Mouse (Mus musculus): ENCODE results near the gene Zfp687. TPM values are rescaled to one million over a fixed set of nuclear protein-coding genes. Genes with fewer than 3 reads are reported as not detected.
A peak's percentile ranks its signal among the peaks of the same experiment; 100 is the strongest.

Gene Zfp687
- total RNA-seq, 2 experiments from 2014 or later, result 23.1 to 25.9 TPM

GRCm38 (mm10) chr3:95015891-95016531 lies 763 bp upstream of the Zfp687 start:
- peak; percentile 91 to 92 for DNase-seq (ENCODE audit: extremely low spot score in 1 of 2, low spot score in 2 of 2)
- peak overlapping the region; percentile 94 for H3K27ac ChIP-seq
- intact Hi-C loops (cut with DNase I), result no loop called here
- TF ChIP-seq CTCF (IDR thresholded peaks at IDR 0.05), result no peak; the same call in 1 of the 2 replicates
- peak overlapping the region; percentile 95 for H3K4me3 ChIP-seq

GRCm38 (mm10) chr3:95014428-95015151 lies 658 bp downstream of the Zfp687 start:
- peak overlapping the region; percentile 95 for H3K4me3 ChIP-seq
- DNase-seq (ENCODE audit: extremely low spot score in 1 of 2, low spot score in 2 of 2), result peak; percentile 41 to 46
- H3K27ac ChIP-seq, result peak overlapping the region; percentile 85
- intact Hi-C loops (cut with DNase I), result no loop called here
- no peak for TF ChIP-seq CTCF (IDR thresholded peaks at IDR 0.05)

GRCm38 (mm10) chr3:95013699-95014427 lies 1.4 kb downstream of the Zfp687 start:
- intact Hi-C loops (cut with DNase I), result no loop called here
- no peak for DNase-seq (ENCODE audit: extremely low spot score in 1 of 2, low spot score in 2 of 2)
- TF ChIP-seq CTCF (IDR thresholded peaks at IDR 0.05), result no peak; the same call in 1 of the 2 replicates
- Histone ChIP-seq H3K4me3 (peak overlapping the region; percentile 95), H3K27ac (peak overlapping the region; percentile 85; the same call in 1 of the 2 replicates)

GRCm38 (mm10) chr3:95012982-95013381 lies 2.3 kb downstream of the Zfp687 start:
- Histone ChIP-seq H3K27ac (no peak overlapping the region), H3K4me3 (no peak overlapping the region)
- no peak for TF ChIP-seq CTCF (IDR thresholded peaks at IDR 0.05)
- DNase-seq (ENCODE audit: extremely low spot score in 1 of 2, low spot score in 2 of 2), result no peak
- intact Hi-C loops (cut with DNase I), result no loop called here

GRCm38 (mm10) chr3:95010396-95010795 lies 4.9 kb downstream of the Zfp687 start:
- intact Hi-C loops (cut with DNase I), result no loop called here
- no peak overlapping the region for H3K4me3 ChIP-seq
- no peak for TF ChIP-seq CTCF (IDR thresholded peaks at IDR 0.05)
- H3K27ac ChIP-seq, result no peak overlapping the region
- DNase-seq (ENCODE audit: extremely low spot score in 1 of 2, low spot score in 2 of 2), result no peak

GRCm38 (mm10) chr3:95007706-95008105 lies 7.5 kb downstream of the Zfp687 start:
- Histone ChIP-seq H3K4me3 (no peak overlapping the region), H3K27ac (no peak overlapping the region)
- intact Hi-C loops (cut with DNase I), result no loop called here
- DNase-seq (ENCODE audit: extremely low spot score in 1 of 2, low spot score in 2 of 2), result no peak
- no peak for TF ChIP-seq CTCF (IDR thresholded peaks at IDR 0.05)

GRCm38 (mm10) chr3:95005651-95006050 lies 9.6 kb downstream of the Zfp687 start:
- H3K4me3 ChIP-seq, result no peak overlapping the region
- no peak for DNase-seq (ENCODE audit: extremely low spot score in 1 of 2, low spot score in 2 of 2)
- intact Hi-C loops (cut with DNase I), result no loop called here
- no peak overlapping the region for H3K27ac ChIP-seq
- TF ChIP-seq CTCF (IDR thresholded peaks at IDR 0.05), result no peak

GRCm38 (mm10) chr3:95003273-95003672 lies 12.0 kb downstream of the Zfp687 start:
- no peak for TF ChIP-seq CTCF (IDR thresholded peaks at IDR 0.05)
- Histone ChIP-seq H3K4me3 (no peak overlapping the region), H3K27ac (no peak overlapping the region)
- no peak for DNase-seq (ENCODE audit: extremely low spot score in 1 of 2, low spot score in 2 of 2)
- intact Hi-C loops (cut with DNase I), result no loop called here

GRCm38 (mm10) chr3:95002569-95002968 lies 12.7 kb downstream of the Zfp687 start:
- DNase-seq (ENCODE audit: extremely low spot score in 1 of 2, low spot score in 2 of 2), result no peak
- no peak for TF ChIP-seq CTCF (IDR thresholded peaks at IDR 0.05)
- H3K4me3 ChIP-seq, result no peak overlapping the region
- H3K27ac ChIP-seq, result peak overlapping the region; percentile 28; the same call in 1 of the 2 replicates
- intact Hi-C loops (cut with DNase I), result no loop called here

GRCm38 (mm10) chr3:94996946-94997345 lies 18.3 kb downstream of the Zfp687 start:
- Histone ChIP-seq H3K4me3 (no peak overlapping the region), H3K27ac (no peak overlapping the region)
- TF ChIP-seq CTCF (IDR thresholded peaks at IDR 0.05), result peak; percentile 99
- intact Hi-C loops (cut with DNase I), result loop anchor here (1.0 to 5.0 kb wide), 3 partner anchors 22 to 95 kb away; partner anchors contain the start of gene Pi4kb
- DNase-seq (ENCODE audit: extremely low spot score in 1 of 2, low spot score in 2 of 2), result peak; percentile 71 to 85

- Histone ChIP-seq H3K27ac (no peak overlapping the region), H3K4me3 (no peak overlapping the region)
- no peak for TF ChIP-seq CTCF (IDR thresholded peaks at IDR 0.05)
- intact Hi-C loops (cut with DNase I), result no loop called here
- no peak for DNase-seq (ENCODE audit: extremely low spot score in 1 of 2, low spot score in 2 of 2)
Measured at GRCm38 (mm10) chr3:94989159-94989761, 26.0 kb downstream of the Zfp687 start.

All from left cerebral cortex, adult 2 months (tissue).